Mouse (Mus musculus) retina, postnatal 7 days (tissue): ENCODE measurements around the gene Crym.

ENCODE experiments used
- DNase-seq: peaks from one replicate; pipeline ENCODE4 v3.0.0-alpha.2; 2012; ENCODE audit warnings: low read depth, low spot score

Crym gene

DNA sequence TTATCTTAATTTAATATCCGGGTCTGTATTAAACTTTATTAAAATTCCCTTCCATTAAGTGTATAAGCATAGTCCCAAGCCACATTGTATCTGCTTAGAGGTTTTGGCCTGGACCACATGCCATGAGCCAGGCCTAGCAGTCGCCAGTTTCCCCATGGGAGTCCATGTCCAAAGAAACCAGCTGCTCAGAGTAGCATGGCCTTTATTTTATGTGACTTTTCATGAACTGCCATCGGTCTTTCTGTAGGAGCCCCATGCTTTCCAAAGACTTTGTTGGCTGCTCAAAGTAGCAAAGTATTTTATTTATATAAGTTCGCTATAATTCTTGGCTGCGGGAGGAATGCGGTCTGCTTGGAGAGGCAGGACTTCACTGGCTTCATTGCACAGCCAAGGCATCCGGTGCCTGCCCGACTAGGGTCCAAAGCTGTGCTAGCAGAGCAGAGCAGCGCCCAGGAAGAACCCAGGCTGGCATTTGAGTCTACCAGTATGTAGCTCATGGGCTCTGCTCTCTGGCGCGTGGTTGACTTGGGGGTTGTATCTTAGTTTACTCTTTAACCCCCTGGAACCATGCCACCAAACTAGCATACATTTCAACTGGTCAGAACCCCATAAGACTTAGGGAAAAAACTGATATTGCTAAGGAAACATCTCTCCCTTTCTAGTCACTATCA, 38.2 kb downstream of the Crym start:
- no peak for DNase-seq

DNA sequence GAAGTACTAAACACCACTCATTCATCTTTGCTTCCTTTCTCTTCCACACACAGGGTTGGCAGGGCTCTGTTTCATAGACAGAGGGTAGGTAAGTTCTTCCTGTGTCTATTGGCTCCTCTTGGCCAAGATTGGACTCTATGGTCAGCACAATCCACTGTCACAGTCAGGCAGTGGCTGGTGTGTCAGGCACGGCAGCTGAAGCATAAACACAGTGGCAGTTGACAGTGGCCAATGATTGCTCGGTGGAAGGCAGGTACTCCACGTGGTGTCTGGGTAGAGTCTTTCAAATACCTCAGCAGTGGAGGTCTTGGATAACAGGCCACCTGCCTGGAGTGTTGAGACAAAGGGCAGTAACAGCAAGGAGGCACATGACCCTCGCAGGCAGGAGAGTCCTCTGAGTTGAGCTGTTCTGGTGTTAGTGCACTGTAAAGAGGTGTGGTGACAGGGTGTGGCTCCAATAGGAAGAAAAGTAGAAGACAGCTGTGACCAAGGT, 43.7 kb downstream of the Crym start:
- DNase-seq, result no peak

DNA sequence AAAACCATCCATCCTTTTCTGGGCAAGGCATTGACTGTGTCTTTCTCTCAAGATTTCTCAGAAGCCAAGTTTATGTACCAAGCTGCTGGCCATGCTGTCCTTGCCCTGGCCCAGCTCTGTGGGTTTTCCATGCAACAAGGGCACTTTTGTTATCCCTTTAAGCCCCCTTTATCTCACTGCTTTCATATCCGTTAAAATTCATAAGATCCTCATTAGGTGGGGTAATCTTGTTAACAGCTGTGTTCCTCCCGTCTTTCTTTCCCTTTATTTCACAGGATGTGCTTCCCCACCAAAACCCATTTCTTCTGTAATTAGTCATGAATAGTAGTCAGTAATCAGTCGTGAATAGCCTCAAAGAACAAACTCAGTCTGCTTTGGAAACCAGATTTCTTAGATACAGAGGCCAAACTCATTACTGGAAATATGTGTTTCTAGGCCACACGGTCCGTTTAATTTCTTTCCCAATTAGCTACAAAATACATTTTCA, 44.3 kb downstream of the Crym start:
- peak; percentile 27 for DNase-seq

DNA sequence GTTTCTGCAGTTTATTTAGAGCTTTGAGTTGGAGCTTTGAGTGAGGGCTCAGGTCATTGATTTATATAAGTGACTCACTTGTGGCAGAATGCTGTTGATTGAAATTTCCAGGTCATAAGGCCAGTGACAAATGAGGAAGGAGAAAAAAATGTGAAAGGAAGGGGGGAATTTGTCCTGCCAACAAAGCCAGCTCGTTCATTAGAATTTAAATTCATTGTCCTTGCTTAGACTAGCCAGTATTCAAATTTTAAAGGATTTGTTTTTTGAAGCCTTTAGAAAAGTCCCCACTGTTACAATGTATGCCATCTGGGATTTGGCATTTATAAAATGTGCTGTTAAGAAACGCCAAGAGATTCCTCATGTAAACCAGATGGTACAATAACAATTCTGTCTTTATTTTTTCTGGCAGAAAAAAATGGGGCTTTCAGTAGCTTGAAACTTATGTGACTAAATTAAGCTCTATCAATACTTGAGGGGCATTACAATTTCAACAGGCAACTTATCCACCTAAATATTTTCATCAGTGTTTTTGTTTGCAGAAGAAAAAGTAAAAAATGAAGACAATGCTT, 45.0 kb downstream of the Crym start:
- DNase-seq, result no peak

DNA sequence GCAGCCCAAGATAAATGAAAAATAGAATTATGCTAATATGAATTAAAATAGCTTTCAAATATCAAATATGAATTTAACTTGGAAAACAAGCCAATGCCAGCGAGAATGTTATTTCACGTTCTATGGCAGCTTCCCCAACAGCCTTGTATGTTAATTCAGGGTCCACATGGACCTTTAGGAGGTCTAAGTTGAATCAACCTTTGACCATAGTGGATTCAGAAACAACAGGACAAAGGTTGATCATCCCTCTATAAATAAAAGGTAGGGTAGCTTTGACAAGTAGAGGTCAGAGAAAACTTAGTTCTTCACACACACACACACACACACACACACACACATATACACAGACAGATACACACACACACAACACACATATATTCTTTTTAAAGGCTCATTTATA, 51.0 kb downstream of the Crym start:
- no peak for DNase-seq

DNA sequence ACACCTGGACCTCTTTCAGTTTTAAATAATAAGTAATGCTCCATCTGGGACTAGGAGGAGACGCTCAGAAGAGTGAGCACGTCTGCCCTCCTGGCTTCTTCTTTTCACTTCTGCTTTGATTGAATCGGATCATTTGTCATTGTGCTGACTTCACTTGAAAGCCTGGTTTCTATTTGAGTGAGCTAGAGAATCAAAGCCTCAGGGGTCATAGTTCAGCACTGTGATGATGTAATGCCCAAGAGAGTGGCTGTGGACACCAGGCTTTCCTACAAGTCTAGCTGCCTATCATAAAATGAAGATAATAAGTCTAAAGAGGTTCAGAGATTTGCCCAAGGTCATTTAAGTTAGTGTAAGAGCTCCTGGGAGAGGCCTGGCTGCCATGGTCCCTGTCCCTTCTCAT, 51.7 kb downstream of the Crym start:
- DNase-seq, result no peak

DNA sequence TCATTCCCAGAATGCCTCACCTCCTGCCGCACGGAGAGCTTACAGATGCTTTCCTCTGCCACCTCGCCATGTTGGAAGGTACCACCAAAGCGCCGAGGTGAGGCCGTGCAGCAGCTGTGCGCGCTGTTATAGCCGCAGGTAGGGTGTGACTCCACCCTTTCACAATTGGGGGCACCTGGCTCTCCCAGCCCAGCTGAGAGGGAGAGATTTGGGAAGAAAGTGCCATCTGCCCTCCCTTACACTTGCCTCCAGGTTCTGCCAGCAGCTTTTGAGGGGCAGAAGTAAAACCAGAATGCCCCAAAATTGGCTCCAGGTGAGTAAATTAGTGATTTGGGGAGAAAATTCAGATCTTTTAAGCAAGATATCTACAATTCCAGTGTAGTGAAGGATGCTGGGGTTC, 56.7 kb downstream of the Crym start, which contains the start of gene Zp2:
Zp2 (minus strand) TSS at position 101 of the 400 bp plus-strand sequence.
- no peak for DNase-seq

DNA sequence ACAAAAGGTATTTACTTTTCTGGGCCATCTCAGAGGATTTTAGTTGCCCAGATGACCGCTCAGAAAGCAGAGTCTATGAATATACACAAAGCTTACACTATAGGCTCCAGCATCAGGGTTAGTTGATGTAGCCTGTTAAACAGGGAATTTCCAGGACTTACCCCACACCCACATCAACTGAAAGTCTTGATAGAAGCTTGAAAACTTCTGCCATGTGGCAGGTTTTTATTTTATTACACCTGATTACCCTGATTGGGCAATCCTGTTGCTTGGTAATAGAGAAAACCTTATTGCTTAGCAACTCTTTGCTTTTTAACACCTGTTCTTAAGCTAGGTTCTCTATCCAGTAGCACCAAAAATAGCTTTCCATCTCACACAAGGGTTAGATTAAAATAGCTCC, 59.2 kb downstream of the Crym start:
- DNase-seq, result no peak
